Mouse (Mus musculus): ENCODE measurements around the gene Nanos2. TPM values are rescaled to one million over a fixed set of nuclear protein-coding genes. Genes with fewer than 3 reads are reported as not detected.

Nanos2 gene
- polyA plus RNA-seq, 1 experiment: not detected

DNA sequence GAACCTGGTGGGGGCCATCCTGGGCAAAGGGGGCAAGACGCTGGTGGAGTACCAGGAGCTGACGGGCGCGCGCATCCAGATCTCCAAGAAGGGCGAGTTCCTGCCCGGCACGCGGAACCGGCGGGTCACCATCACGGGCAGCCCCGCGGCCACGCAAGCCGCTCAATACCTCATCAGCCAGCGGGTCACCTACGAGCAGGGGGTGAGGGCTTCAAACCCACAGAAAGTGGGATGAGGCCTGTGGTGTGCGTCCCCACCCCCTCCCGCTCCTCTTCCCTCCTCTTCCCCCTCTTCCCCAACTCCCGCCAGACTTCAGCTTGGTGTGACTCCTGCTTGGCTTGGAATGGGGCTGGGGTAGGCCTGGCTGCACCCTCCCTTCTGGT is 28.8 kb upstream of the Nanos2 start:
- Histone ChIP-seq H3K36me3 (ENCODE audit: control insufficient read depth) (no peaks in the 10 kb centered on the region), H3K4me1 (ENCODE audit: control insufficient read depth) (no peaks in the 10 kb centered on the region; the same call in 1 of the 2 replicates), H3K27me3 (ENCODE audit: control insufficient read depth) (peaks cover 85% of the 10 kb centered on the region), H3K4me3 (replicated peaks) (peak overlapping the region; percentile 29), H3K9me3 (ENCODE audit: control insufficient read depth, low read length) (peaks cover 7% of the 10 kb centered on the region; the same call in 1 of the 2 replicates)
- no peak for TF ChIP-seq TAL1 (IDR thresholded peaks at IDR 0.05; ENCODE audit: low read length)
- TF ChIP-seq GATA1 (IDR thresholded peaks at IDR 0.05; ENCODE audit: low read length): no peak

DNA sequence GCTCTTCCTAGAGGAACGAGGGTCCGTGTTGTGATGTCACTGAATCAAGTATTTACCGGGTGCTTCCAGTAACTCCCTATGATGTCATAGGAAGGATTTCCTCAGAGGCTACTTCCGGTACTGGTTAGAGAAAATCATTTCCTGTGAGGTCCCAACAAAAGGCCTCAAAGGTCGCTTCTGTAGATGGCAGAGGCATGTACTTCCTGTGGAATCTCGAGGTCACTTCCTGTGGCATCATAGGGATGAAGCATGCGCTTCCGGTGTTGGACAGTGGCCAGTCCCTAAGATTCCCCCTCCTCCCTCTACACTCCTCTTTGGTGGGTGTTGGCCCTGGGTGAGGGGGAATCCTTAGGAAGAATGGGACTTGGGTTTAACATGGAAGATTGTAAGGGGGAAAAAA is 27.8 kb upstream of the Nanos2 start:
- TF ChIP-seq TAL1 (IDR thresholded peaks at IDR 0.05; ENCODE audit: low read length): no peak
- TF ChIP-seq GATA1 (IDR thresholded peaks at IDR 0.05; ENCODE audit: low read length): no peak
- Histone ChIP-seq H3K36me3 (ENCODE audit: control insufficient read depth) (no peaks in the 10 kb centered on the region), H3K27me3 (ENCODE audit: control insufficient read depth) (peaks cover 95% of the 10 kb centered on the region)

DNA sequence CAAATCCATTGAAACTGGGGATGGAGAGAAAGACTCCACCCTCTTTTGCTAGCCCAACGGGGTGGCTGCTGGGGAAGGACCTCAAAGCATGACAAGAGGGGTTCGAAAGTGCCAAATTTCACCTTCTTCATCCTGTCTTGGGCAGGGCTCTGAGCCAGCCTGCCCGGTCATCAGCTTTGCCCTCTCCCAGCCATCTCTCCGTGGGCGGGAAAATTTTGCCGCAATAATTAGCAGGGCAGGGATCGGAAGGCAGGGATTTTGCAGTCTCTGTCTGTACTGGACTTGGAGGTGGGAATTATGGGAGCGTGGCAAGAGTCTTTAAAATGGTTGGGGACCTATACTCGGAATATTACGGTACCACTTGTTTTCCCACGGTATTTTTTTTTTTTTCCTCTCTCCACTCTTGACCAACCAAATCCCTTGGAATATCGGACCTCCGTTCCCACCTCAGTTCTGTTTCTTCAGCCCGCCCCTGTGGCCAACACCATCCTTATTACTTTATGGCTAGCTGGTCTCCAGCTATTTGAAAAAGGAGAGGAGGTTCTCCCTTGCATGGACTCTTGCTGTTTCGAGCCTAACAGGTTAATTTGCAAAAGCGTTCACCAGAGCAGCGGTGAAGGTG is 24.9 kb upstream of the Nanos2 start:
- no peaks in the 10 kb centered on the region; the same call in 1 of the 2 replicates for H3K4me1 ChIP-seq (ENCODE audit: control insufficient read depth)
- H3K4me3 ChIP-seq (replicated peaks): no peak overlapping the region
- TF ChIP-seq GATA1 (IDR thresholded peaks at IDR 0.05; ENCODE audit: low read length): no peak
- no peak for TF ChIP-seq TAL1 (IDR thresholded peaks at IDR 0.05; ENCODE audit: low read length)
- no peaks in the 10 kb centered on the region for H3K36me3 ChIP-seq (ENCODE audit: control insufficient read depth)
- peaks cover 94% of the 10 kb centered on the region for H3K27me3 ChIP-seq (ENCODE audit: control insufficient read depth)
- H3K9me3 ChIP-seq (ENCODE audit: control insufficient read depth, low read length): peaks cover 7% of the 10 kb centered on the region; the same call in 1 of the 2 replicates

More for the DNA sequence above, 27.8 kb upstream of the Nanos2 start:
- no peaks in the 10 kb centered on the region; the same call in 1 of the 2 replicates for H3K4me1 ChIP-seq (ENCODE audit: control insufficient read depth)
- peaks cover 7% of the 10 kb centered on the region; the same call in 1 of the 2 replicates for H3K9me3 ChIP-seq (ENCODE audit: control insufficient read depth, low read length)
- no peak overlapping the region for H3K4me3 ChIP-seq (replicated peaks)

DNA sequence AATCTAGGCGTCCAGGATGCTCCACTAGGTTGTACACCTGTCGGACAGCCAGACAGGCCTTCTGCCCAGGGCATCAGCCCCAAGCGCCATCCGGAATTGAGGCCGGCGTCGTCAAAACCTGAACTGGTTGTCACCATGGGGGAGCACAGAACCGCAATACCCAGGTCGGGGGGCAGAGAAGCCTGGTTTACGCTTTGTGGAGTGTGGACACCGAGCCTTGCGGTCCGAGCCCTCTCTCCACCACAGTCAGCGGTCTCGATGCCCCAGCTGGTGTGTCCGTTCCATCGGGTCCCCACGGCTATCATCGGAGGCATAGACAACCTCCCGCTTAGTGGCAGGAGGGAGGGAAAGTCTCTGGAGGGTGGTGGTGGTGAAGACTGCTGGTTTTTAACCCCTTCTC is 24.4 kb upstream of the Nanos2 start:
- no peaks in the 10 kb centered on the region; the same call in 1 of the 2 replicates for H3K4me1 ChIP-seq (ENCODE audit: control insufficient read depth)
- H3K4me3 ChIP-seq (replicated peaks): no peak overlapping the region
- H3K9me3 ChIP-seq (ENCODE audit: control insufficient read depth, low read length): peaks cover 3% of the 10 kb centered on the region; the same call in 1 of the 2 replicates
- peaks cover 90% of the 10 kb centered on the region for H3K27me3 ChIP-seq (ENCODE audit: control insufficient read depth)
- TF ChIP-seq GATA1 (IDR thresholded peaks at IDR 0.05; ENCODE audit: low read length): no peak
- no peak for TF ChIP-seq TAL1 (IDR thresholded peaks at IDR 0.05; ENCODE audit: low read length)
- H3K36me3 ChIP-seq (ENCODE audit: control insufficient read depth): no peaks in the 10 kb centered on the region

DNA sequence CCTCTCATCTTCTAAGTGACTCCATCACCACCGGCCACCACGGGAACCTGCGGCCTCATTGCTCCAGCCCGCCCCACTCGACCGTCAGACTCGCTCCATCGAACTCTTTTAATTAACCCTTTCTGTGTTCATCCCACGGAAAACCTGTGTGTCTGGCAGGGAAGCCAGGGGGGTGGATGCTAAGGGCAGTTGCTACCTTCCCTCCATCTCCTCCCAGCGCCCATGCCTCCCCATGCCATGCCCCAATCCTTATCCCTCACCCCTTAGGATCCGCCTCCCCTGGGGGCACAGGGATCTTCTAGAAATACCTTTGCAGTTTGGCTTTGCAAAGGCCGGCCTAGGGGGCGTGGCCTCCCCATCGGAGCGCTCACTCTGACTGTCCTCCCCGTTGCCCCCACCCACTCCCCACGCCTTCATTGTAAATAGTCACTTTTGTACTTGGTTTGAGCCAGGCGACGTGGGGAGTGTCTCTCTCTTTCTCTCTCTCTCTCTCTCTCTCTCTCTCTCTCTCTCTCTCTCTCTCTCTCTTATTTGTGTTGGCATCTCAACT is 23.8 kb upstream of the Nanos2 start:
- TF ChIP-seq GATA1 (IDR thresholded peaks at IDR 0.05; ENCODE audit: low read length) (no peak), TAL1 (IDR thresholded peaks at IDR 0.05; ENCODE audit: low read length) (no peak)
- Histone ChIP-seq H3K4me3 (replicated peaks) (no peak overlapping the region), H3K4me1 (ENCODE audit: control insufficient read depth) (no peaks in the 10 kb centered on the region; the same call in 1 of the 2 replicates), H3K27me3 (ENCODE audit: control insufficient read depth) (peaks cover 84% of the 10 kb centered on the region), H3K36me3 (ENCODE audit: control insufficient read depth) (no peaks in the 10 kb centered on the region), H3K9me3 (ENCODE audit: control insufficient read depth, low read length) (peaks cover 2% of the 10 kb centered on the region; the same call in 1 of the 2 replicates)

DNA sequence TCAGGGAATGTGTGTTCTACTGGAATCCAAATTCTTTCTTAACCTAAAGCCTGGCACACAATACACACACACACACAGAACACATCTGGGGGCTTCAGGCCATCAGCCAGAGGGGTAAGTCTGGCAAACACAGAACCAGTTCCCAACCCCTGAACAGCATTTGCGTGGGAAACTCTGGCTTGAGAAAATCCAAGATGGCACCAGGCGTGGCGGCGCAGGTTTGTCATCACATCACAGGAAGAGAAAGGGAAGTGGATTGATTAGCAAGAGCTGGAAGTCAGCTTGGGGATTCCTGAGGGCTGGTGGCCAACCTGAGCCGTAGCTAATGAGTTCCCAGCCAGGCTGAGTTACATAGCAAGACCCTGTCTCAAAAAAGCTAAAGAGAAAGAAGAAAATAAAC is 21.9 kb upstream of the Nanos2 start:
- no peak for TF ChIP-seq GATA1 (IDR thresholded peaks at IDR 0.05; ENCODE audit: low read length)
- TF ChIP-seq TAL1 (IDR thresholded peaks at IDR 0.05; ENCODE audit: low read length): no peak
- Histone ChIP-seq H3K36me3 (ENCODE audit: control insufficient read depth) (no peaks in the 10 kb centered on the region), H3K4me1 (ENCODE audit: control insufficient read depth) (no peaks in the 10 kb centered on the region; the same call in 1 of the 2 replicates), H3K9me3 (ENCODE audit: control insufficient read depth, low read length) (no peaks in the 10 kb centered on the region; the same call in 1 of the 2 replicates), H3K27me3 (ENCODE audit: control insufficient read depth) (peaks cover 65% of the 10 kb centered on the region), H3K4me3 (replicated peaks) (no peak overlapping the region)

DNA sequence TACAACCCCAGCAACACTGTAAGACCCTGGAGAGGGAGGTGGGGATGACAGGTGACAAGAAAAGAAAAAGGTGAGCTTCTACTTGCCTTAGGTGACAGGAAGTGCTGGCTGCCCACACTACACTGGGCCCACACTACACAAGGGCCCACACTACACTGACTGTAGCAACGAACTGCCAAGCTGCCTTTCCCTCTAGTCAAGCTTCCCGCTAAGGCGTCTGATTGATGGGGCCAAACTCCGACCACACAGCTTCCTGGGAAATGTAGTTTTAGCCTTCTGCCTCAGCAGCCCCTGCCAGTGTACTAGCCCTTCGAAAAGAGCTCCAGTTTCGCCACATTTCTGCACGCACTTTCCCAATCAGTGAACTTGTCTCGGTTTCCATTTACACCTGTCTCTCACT is 19.6 kb upstream of the Nanos2 start:
- H3K27me3 ChIP-seq (ENCODE audit: control insufficient read depth): peaks cover 42% of the 10 kb centered on the region

DNA sequence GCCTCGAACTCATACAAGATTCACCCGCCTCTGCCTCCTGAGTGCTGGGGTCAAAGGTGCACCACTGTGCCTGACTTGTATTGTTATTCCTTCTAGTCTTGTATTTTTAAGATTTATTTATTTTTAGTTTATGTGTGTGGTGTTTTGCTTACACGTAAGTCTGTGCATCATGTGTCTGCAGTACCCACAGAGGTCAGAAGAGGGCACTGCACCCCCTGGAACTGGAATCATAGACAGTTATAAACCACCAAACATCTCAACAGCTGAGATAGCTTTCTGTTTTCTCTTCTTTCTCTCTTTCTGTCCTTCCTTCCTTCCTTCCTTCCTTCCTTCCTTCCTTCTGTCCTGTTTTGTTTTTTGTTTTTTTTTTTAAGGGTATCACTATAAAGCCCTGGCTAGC is 16.2 kb upstream of the Nanos2 start:
- TF ChIP-seq TAL1 (IDR thresholded peaks at IDR 0.05; ENCODE audit: low read length) (no peak), GATA1 (IDR thresholded peaks at IDR 0.05; ENCODE audit: low read length) (no peak)
- Histone ChIP-seq H3K4me3 (replicated peaks) (no peak overlapping the region), H3K36me3 (ENCODE audit: control insufficient read depth) (no peaks in the 10 kb centered on the region), H3K27me3 (ENCODE audit: control insufficient read depth) (peaks cover 8% of the 10 kb centered on the region), H3K4me1 (ENCODE audit: control insufficient read depth) (no peaks in the 10 kb centered on the region), H3K9me3 (ENCODE audit: control insufficient read depth, low read length) (no peaks in the 10 kb centered on the region)

More for the DNA sequence above, 19.6 kb upstream of the Nanos2 start:
- H3K4me1 ChIP-seq (ENCODE audit: control insufficient read depth): no peaks in the 10 kb centered on the region; the same call in 1 of the 2 replicates
- no peak for TF ChIP-seq GATA1 (IDR thresholded peaks at IDR 0.05; ENCODE audit: low read length)
- no peak for TF ChIP-seq TAL1 (IDR thresholded peaks at IDR 0.05; ENCODE audit: low read length)
- H3K36me3 ChIP-seq (ENCODE audit: control insufficient read depth): no peaks in the 10 kb centered on the region
- no peak overlapping the region for H3K4me3 ChIP-seq (replicated peaks)
- no peaks in the 10 kb centered on the region; the same call in 1 of the 2 replicates for H3K9me3 ChIP-seq (ENCODE audit: control insufficient read depth, low read length)

DNA sequence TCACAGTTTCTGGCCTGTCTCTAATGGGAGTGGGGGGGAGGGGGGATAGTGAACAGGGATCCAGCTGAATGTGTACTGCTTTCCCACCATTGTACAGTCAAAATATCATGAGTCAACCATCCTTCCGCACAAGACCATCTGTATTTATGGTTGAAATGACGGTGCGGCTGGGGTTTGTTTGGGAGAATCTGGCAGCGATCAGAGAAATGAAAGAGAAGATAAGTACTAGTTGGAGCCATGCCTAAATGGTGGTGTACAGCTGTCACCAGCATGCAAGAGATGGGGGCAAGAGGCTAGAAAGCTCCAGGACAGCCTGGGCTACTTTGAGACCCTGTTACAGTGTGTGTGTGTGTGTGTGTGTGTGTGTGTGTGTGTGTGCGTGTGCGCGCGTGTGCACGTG is 8.8 kb upstream of the Nanos2 start:
- Histone ChIP-seq H3K36me3 (ENCODE audit: control insufficient read depth) (no peaks in the 10 kb centered on the region), H3K4me1 (ENCODE audit: control insufficient read depth) (no peaks in the 10 kb centered on the region), H3K4me3 (replicated peaks) (no peak overlapping the region), H3K9me3 (ENCODE audit: control insufficient read depth, low read length) (no peaks in the 10 kb centered on the region), H3K27me3 (ENCODE audit: control insufficient read depth) (no peaks in the 10 kb centered on the region)
- TF ChIP-seq TAL1 (IDR thresholded peaks at IDR 0.05; ENCODE audit: low read length) (no peak), GATA1 (IDR thresholded peaks at IDR 0.05; ENCODE audit: low read length) (no peak)

All from erythroblast, embryonic 14.5 days (primary cell).